Mouse (Mus musculus) G1E (cell line): ENCODE measurements around the gene Klhl25.

ENCODE experiments used
- CTCF ChIP-seq: IDR thresholded peaks from 2 replicates; pipeline ENCODE4 v1.5.1; 2012; ENCODE audit warnings: low read depth, low read length, inconsistent platforms, mixed read lengths
- GATA1 ChIP-seq: IDR thresholded peaks from 2 replicates; pipeline ENCODE4 v1.6.1; 2012; ENCODE audit warnings: borderline replicate concordance, low read length, inconsistent platforms, mixed read lengths
- POLR2AphosphoS5 ChIP-seq: IDR thresholded peaks from 2 replicates; pipeline ENCODE4 v1.6.1; 2012; ENCODE audit warnings: low read depth, low read length, inconsistent platforms; ENCODE audit not compliant: insufficient replicate concordance

- TF ChIP-seq CTCF (no peak), POLR2AphosphoS5 (no peak), GATA1 (no peak)
Measured at GRCm38 (mm10) chr7:75806161-75806560, 41.9 kb upstream of the Klhl25 start.
